Mouse (Mus musculus) cerebellum, adult 8-10 months (tissue): ENCODE measurements at regions not wholly inside any gene's neighbourhood (a gene's known extent, or its start where the extent isn't known, plus 50 kb on each side); places are given as distances from the start of the nearest gene placed in this dataset.

ENCODE experiments used
- DNase-seq: peaks from one replicate; pipeline ENCODE4 v3.0.0; 2022

DNA sequence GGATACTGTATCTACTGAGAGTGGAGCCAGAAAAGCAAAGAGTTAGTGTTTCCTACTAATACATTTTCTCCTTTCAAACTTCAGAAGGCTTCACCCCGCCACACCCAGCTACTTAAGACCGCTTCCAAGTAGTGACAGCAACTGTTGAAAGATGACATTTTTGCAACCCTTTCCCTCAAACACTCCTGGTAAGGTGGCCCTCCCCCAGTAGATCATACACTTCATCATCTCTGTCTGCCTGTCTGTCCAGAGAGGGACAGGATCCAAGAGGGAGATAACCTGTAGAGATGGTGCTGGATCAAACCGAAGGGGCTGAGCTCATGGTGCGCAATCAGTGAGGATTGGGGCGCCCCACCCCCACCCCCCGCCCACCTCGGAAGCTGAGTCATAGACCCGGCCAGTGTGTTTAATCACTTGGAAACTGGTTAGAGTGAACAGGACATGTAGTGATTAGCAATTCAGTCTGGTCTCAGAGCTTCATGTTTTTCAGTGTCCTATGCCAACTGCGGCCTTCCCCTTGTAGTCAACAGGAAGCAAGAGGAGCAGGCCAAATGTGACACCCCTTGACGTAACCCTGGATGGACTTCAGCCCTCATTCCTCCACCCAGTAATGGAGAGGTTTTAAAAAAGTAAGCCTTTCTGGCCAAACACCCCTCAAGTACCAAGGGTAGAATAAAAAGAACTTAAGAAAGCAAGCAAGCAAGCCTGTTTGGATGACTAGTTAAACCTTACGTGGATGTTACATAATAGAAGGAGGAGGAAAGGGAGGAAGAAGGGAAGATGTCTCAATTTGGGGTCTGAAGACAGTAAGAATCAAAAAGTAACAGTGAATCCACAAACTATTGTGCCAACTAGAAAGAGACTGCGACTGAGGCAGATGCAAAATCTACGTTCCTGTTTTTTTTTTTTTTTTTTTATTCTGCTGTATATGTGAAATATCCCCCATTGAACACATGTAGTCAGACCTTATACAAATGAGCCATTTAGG is 2291.9 kb upstream of the Gm7489 start:
- DNase-seq, result no peak

DNA sequence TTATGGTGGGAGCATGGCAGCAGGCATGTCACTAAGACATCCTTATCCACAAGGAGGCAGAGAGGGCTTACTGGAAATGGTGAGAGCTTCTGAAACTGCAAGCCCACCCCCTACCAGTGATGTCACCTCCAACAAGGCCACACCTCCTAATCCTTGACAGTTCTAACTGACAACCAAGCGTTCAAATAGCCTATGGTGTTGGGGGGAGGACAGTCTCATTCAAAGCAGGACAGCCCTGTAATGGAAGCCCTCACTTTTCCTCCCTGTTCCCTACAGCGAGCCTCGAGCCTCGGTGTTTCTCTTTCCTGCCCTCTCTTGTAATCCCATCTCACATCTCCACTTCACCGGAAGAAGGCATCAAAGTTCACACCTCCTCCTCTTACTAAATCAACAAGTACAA is 2290.6 kb upstream of the Gm7489 start:
- no peak for DNase-seq

DNA sequence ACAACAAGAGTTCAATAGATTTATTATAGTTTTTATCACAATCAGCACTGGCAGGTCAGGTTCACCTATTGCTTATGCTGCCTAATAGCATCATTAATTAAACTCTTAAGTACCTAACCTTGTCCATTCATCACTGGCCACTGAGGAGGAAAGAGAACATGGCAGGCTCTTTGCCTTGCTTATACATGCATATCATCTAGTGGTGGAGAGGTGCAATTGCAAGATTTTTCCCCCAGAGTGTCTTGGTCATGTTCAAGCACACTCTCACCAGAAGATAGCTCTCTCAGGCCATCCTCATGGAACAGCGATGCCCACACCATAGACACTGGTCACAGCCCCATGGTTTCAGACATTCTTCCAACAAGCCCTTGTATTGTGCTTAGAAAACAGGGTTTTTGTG is 2289.1 kb upstream of the Gm7489 start:
- no peak for DNase-seq

DNA sequence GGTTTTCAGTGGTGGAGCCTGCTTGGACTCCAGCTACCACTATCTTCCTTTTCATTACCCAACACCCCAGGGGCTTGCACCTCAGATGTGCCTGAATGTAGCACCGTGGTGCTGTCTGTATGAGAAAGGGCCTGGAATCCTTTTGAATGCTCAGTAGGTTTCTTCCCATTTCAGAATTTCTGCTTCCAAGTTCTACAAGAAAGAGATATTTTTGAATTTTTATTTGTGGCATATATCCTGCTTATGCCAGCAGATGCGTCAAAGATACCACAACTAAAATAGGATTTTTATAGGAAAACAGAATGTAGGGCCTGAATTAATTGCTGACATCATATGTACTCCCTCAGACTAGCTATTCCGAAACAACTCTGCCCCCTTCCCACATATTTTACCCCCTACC is 2286.9 kb upstream of the Gm7489 start:
- no peak for DNase-seq

DNA sequence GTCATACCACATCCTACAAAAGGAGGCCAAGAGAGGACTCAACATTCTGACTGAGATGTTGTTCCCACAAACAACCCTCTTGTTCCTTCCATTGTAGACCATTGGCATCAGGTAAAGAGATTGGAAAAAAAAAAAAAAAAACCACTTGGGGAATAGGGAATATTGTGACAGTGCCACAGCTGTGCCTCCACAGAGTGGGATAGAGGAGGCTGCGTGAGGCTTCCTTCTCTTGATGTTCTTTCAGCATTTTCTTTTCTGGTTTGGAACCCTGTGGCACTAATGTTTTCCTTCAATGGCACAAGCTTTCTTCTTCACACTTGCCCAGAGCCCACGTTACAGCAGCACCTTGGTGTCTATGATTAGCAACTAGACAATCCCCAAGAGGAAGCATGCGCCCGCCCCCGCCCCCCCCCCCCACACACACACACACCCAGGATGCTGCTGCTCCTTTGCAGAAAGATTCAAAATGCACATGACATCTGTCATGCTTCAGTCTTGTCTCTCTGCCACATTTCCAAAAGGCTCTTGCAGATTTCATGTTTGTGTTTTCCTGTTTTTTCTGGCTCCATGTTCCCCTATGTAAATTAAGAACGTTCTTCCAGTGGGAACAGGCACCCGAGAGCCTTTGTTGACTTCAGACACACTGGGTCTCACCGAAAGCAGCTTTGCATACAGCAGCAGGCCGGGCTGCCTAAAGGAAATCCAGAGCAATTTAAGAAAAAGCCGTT is 2283.4 kb upstream of the Gm7489 start:
- DNase-seq, result no peak

DNA sequence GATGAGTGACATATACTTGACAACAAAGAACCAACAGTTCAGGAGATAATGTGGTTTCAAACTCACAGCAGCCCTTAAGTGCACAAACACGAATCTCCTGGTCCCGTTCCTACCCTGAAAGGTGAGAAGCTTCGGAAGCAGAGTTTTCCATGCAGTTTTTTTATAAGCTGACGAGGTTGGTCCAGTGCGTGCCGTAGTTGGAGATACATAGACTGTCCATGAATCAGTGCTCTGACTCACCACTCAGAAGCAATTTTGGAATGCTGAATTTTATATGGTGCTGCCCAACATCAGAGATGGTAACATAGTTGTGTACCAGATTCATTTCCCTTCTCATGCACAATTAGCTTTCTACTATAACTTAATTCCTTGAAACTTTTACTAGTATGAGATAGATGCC is 2263.3 kb upstream of the Gm7489 start:
- no peak for DNase-seq

DNA sequence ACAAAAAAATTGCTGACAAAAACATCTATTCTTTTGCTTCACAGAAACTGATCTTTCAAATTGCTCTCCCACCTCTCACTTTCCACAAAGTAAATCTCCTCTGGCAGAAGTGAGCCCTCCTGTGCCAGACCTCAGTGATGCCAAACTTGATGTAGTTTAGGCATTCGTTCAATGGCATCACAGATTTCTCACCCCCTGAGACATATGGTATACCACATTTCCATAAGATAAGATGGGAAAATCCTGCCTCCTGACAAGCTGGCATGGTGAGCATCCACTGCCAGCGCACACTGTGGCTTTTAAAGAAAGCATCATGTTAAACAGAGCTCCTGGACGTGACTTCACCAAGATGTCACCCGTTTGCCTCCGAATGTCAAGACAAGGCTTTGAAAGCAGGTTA is 2257.2 kb upstream of the Gm7489 start:
- DNase-seq, result no peak

DNA sequence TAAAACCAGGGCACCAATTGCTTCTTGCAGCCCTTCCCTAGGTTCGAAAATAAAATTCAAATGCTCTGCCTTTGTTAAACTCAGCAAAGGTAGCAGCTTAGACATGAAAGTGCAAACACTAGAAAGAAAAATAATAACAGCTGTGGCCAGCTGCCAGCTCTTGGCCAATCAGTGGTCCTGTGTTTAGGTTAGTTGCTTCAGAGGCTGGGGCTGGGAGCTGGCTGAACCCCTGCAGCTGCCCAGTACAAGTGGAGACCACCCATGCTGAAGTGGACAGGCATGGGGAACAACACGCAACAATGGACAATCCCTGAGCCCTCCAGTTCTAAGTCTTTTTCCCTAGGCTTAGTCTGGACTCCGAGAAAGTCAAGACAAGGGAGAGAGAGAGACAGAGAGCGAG is 2256.2 kb upstream of the Gm7489 start:
- no peak for DNase-seq

DNA sequence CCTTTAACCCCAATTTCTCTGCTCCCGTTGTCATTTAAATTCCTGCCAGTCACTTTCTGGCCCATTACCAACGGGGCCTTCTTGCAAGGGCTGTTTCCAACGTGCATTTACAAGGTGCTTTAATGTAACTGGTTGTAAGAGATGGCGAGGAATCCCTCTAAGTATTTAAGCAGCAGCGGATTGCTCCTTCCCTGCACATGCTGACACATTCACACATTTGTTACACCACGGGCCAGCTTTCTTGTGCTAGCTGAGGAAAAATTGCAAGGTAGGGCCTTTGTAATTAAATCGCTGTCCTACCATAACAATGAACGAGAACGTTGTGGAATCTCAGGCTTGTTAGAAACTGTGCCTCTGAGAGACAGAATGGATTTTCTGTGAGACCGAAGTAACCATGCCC is 2252.8 kb upstream of the Gm7489 start:
- no peak for DNase-seq

DNA sequence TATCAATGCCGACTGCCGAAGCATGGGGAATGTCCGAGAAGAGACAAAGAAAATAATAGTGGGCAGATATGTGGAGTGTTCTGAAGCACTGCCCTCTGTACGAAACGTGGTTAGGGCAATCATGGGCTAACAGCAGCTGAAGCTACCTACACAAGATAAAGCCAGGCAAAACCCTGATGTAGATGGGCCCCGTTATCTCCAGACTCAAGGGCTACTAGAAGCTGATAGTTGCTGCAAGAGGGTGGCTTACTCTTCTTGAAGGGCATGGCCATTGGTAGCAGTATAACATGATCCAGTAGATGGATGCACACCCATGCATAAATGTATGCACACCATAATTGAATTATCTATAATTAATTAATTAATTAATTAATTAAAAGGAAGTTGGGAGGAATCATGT is 2251.6 kb upstream of the Gm7489 start:
- DNase-seq, result no peak

DNA sequence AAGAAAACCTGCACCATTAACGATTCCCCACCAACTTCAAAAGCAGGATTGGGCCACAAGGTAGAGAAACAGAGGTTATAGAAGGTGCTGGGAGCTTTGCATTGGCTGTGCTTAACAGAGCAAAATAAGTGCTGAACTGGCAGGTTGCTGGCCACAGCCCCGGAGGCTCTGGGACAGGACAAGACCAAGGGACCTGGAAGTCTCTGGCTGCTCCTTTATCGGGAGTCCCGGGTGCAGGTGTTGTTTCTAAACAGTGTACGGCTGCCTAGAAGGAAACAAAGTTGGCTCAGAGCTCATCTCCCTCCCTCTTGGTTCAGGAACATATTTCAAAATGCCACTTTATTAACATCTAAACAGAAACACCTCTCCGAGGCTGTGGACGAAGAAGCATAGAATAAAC is 2250.0 kb upstream of the Gm7489 start:
- no peak for DNase-seq

DNA sequence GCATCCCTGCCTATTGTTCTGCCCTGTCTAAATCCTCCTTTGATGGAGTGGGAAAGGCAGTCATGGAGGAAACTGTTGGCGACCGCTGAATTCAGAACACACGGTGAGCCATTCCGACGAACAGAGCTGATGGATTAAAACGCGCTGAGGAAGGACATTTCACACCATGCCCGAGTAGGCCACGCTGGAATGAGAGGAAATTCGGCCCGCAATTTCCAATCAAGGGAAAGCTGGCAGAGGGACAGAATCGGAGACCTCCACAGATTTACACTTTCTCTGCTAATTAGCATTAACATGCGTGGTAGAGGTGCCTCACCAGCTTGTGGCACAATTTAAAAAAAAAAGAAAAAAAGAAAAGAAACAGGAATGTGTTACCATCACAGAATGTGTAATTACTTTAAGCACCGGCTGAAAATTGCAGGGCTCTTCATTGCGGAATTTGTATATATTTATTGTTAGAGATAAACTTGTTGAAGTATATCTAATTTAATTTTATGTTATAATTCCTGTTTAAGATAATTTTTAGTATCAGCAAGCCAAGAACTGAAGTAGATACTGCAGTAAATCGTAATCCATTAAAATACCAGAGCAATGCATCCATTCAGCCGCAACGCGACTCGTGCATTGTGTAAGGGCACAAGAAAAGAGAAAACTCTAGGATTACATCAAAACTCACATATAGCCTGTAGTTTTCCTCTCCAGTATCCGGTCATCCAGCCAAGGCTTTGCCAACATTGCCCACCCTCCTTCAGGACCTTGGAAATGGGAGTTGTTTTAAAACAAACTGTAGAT is 2249.4 kb upstream of the Gm7489 start:
- DNase-seq, result peak; percentile 1

DNA sequence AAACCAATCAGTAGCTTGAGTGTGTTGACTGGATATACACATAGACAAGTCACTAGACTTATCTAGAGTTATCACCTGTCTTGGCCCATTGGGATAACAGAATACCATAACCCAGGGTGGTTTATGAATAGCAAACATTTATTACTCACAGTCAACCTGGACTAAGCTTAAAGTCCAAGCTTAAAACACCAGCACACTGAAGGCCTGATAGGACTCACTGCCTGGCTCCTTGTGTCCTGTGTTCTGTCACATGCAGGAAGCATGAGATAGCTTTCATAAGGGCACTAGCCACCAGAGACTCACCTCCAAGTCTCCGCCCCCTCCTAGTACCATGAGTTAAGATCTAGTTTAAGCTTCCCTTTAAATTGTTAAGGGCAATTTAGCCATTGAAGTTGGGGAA is 2247.1 kb upstream of the Gm7489 start:
- no peak for DNase-seq

DNA sequence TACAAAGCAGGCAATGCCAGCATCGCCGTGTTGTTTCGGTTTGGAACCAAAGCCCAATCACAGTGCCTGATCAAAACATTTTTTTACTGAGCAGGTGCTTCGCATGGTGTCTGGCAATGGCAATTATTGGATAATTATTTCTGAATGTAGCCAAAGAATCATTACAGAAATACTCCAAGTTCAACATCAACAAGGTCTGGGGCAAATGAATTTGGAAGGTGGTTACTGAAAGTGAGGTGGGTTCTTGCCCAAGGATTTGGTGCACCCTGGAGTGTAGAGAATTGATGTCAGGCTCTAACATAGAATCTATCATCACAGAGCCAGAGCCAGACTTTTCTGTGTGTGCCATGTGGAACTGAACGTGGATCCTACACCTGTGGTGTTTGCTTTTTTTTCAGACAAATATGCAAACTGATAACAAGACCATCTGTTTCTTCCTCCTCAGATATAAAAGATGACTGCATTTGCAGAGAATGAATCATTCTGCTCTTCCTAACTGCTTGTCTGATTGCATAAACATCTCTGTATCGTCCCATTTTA is 2240.9 kb upstream of the Gm7489 start:
- peak; percentile 1 for DNase-seq

DNA sequence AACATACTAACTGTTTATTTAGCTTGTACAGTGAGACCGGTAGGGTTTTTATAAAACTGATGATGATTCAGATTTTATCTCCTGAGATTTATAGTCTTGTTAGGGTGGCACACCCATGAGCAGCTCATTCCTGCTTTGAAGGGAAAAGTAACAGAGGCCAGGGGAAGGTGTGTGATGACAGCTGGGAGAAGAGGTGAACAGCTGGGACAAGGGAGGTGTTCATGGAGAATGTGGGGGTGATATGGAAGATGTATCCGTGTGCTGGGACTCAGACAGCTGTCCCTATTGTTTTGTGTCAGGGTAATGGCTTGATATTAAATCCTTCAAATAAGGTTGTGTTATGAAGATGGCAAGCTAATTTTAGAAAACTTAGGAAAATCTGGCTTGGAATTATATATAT is 2238.4 kb upstream of the Gm7489 start:
- no peak for DNase-seq

DNA sequence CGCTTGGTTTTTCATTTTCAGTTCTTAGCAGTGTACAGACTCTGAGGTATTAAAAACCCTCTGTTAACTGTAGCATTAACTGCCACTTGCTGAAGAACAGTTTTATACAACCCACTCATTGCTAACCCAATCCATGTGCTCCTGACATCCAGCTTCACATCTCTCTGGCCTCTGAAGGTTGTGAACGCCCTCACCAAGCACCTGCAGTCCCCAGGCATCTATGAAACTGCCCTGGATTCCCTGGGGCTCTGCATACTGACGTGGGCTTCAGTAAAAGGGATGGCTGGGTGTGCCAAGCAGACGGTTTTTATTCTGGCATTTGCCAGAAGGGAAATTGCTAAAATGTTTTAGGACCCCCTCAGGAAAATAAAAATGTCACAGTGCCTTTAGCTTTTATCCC is 2232.2 kb upstream of the Gm7489 start:
- no peak for DNase-seq

DNA sequence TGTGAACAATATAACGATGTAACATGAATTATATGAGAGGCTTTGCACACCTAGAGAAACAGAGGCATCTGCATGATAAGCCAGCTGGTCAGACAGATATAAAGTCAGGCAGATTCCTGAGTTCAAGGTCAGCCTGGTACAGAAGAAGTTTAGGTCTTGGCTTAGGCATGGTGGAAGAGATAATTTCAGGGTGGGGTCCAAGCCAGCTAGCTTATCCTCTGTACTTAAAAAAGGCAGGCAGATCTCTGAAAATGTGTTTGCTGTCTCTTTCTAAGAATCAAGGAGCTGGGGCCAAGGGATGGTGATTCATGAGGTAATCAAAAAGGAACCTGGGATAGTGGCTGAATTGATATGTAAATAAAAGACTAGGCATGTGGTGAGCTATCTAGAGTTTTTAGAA is 2227.1 kb upstream of the Gm7489 start:
- DNase-seq, result no peak

DNA sequence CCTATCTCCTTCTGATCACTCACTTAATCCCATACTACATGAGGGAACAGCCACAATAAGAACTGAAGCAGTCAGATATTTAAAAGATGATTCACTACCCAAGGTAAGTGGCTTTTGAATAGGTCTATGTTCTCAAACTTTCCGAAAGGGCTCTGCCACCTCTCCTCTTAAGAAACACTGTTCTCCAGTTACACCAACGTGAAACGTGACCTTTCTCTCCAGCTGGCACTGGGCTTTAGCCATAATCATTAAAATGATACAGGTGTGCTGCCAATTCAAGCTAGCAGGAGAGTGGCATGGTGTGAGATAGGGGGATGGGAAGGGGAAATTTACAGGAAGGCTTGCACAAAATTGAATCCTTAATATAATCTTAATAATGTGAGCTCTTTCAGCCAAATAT is 2216.4 kb upstream of the Gm7489 start:
- no peak for DNase-seq

DNA sequence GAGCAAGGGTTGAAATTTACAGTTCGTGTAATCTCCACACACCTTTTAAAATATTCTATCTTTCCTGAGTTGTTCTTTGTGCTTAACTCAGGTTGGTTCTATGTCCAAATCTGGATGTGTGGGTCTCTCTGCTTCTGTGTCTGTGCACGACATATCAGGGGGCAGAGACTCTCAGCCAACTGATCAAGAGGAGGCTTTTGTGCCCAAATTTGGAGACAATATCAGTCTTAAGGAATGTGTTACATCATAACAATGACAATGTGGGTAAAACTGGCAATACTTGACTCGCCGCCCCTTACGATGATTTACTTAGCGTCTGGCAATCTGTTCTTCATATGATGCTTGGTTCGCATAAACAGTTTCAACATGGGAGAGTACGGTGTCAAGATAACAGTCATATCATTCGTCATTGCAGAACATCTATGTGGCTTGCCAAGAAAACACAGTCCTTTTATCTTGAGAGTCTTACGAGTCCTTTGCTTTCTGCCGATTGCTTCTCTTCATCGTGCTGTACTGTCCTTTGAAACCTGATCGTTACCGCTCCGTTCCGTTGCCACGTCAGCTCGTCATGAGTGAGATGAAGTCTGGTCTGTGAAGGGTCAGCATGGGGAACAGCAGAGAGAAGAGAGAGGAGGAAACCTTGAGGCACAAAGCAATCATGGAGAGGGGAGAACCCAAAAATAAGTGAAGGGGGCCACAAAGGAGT is 2212.9 kb upstream of the Gm7489 start:
- no peak for DNase-seq

DNA sequence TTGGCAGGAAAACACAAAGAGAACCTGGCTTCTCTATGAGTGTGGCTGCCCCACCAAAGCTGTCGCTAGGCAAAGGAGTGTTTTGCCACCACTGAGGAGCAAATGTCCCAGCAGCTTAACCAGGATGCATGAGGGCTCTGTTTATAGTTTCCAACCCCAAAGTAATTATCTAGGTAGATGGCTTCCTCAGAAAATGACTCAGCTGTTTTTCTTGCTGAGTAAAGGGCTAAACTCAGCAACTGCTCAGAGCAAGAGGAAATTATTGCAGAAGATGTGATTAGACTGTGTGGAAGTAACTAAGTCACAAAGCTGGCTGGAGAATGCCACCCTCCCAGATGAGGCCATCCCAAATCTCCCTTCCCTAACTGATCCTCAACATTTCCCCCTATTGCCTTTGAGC is 2211.2 kb upstream of the Gm7489 start:
- no peak for DNase-seq

DNA sequence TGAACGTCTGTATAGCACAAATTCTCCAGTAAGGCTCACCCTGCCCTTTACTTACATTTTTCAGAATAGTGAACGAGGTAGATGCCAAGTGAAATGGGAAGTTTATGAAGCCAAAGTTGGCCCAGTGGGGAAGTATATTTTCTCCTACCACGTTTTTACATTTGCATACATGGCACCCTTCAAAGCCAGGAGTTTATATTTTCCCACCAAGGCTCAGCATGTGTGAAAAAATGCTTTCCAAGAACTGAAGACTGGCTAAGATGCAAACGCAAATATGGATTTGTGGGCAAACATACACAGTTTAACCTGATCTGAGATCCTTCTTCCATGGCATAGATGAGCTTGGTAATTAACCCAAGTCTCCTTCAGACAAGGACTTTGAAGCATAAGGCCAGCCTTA is 2209.4 kb upstream of the Gm7489 start:
- no peak for DNase-seq

DNA sequence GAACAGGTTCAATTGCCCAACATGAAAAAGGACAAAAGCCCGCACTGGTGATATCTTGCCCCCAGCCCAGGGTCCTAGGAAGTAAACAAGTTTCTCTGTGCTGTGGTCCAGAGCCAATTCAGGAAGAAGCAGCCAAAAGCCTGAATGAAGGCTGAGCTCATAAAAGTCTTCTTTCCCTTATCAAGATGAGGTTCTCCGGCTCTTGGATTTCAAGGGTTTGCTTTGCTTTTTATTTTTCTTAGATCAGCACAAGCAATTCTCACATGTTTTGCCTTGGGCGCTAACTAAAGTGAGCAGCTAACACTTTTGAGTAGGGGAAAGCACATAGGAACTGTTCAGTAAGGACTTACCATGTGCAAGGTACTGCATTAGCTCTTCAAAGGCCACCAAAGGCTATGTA is 2208.0 kb upstream of the Gm7489 start:
- DNase-seq, result no peak

DNA sequence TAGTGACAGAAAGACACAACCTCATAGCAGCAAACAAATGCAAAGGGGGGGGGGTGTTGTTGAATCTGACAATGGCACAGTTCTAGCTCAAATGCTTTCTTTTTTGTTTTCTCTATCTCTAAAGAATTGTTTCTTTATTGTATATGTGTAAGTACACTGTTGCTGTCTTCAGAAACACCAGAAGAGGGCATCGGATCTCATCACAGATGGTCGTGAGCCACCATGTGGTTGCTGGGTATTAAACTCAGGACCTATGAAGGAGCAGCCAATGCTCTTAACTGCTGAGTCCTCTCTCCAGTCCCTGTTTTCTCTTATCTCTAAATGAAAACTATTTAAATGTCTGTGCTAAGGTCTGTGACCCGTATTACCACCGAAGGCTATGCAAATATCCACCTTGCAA is 2207.4 kb upstream of the Gm7489 start:
- DNase-seq, result no peak
